Mouse (Mus musculus) bone marrow, adult 2 months (tissue): ENCODE results near the gene Cox6a1.

Source experiments
- CTCF ChIP-seq: fragments of 200-500 bp; IDR thresholded peaks from 2 replicates; pipeline ENCODE4 v1.5.1; 2011; ENCODE audit warnings: low read length, control low read depth; ENCODE audit not compliant: control insufficient read depth, insufficient read depth
- POLR2A ChIP-seq: fragments of 200-500 bp; IDR thresholded peaks from 2 replicates; pipeline ENCODE4 v1.6.1; 2011; ENCODE audit warnings: low read depth, mild to moderate bottlenecking, control low read depth, low read length, borderline replicate concordance; ENCODE audit not compliant: control insufficient read depth

DNA sequence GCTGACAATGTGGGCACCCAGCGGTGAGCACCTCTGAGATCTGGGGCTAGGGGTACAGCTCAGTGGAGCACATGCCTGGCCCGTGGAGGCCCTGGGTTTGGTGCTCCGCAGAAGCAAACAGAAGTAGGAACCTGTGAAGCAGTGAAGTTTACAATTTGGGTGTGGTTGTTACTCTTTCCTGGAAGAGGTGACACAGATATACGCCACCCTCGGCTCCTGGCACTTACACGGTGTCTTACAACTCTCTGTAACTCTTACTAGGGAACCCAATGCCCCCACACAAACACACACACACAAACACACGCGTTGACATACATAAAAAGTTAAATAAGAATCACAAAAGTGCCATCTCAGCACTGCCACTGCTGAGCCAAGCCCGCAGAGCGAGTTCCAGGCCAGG lies 52.4 kb downstream of the Cox6a1 start:
- TF ChIP-seq CTCF (no peak), POLR2A (no peak)
